Mouse (Mus musculus) G1E-ER4 (cell line): ENCODE data around the gene Cpne6. TPM values are rescaled to one million over a fixed set of nuclear protein-coding genes. Genes with fewer than 3 reads are reported as not detected.

ENCODE experiments used
- GATA1 ChIP-seq: IDR thresholded peaks from one replicate; pipeline ENCODE4 v1.8.0; 2012; ENCODE audit warnings: low read length, inconsistent platforms
- polyA plus RNA-seq: library from polyadenylated mRNA; stranded (reverse); fragments of >175 nt; gene quantifications from 2 replicates; pipeline ENCODE4 v1.2.3, GENCODE M21; 2012

Gene Cpne6
- polyA plus RNA-seq, 1 experiment, result not detected

- TF ChIP-seq GATA1, result no peak
These were observed 17.7 kb downstream of the Cpne6 start for GRCm38 (mm10) chr14:55527940-55528339.

- TF ChIP-seq GATA1, result no peak
These were observed 26.0 kb downstream of the Cpne6 start for GRCm38 (mm10) chr14:55536116-55536745.

GRCm38 (mm10) chr14:55540067-55540786 lies 30.0 kb downstream of the Cpne6 start, which contains the start of gene Pck2:
TSS of gene Pck2 (plus strand) at chr14:55540266.
- no peak for TF ChIP-seq GATA1

GRCm38 (mm10) chr14:55540787-55541321 lies 30.6 kb downstream of the Cpne6 start:
- TF ChIP-seq GATA1, result no peak

GRCm38 (mm10) chr14:55542268-55542667 lies 32.0 kb downstream of the Cpne6 start:
- TF ChIP-seq GATA1, result no peak

- TF ChIP-seq GATA1, result no peak
These were observed 34.1 kb downstream of the Cpne6 start for GRCm38 (mm10) chr14:55544334-55544733.

GRCm38 (mm10) chr14:55550191-55550590 lies 39.9 kb downstream of the Cpne6 start:
- no peak for TF ChIP-seq GATA1

GRCm38 (mm10) chr14:55551347-55551746 lies 41.1 kb downstream of the Cpne6 start:
- no peak for TF ChIP-seq GATA1

- TF ChIP-seq GATA1, result no peak
These were observed 41.5 kb downstream of the Cpne6 start for GRCm38 (mm10) chr14:55551794-55552193.

- no peak for TF ChIP-seq GATA1
These were observed 44.4 kb downstream of the Cpne6 start for GRCm38 (mm10) chr14:55554635-55555034.

GRCm38 (mm10) chr14:55555788-55556187 lies 45.5 kb downstream of the Cpne6 start:
- TF ChIP-seq GATA1, result no peak

- no peak for TF ChIP-seq GATA1
These were observed 46.8 kb downstream of the Cpne6 start for GRCm38 (mm10) chr14:55557003-55557402.

GRCm38 (mm10) chr14:55557587-55557986 lies 47.3 kb downstream of the Cpne6 start:
- TF ChIP-seq GATA1, result no peak

- TF ChIP-seq GATA1, result peak; percentile 76
These were observed 48.6 kb downstream of the Cpne6 start for GRCm38 (mm10) chr14:55558740-55559448.

GRCm38 (mm10) chr14:55559799-55560201 lies 49.6 kb downstream of the Cpne6 start, which contains the start of gene Dcaf11:
TSS of gene Dcaf11 (plus strand) at chr14:55560006.
- no peak for TF ChIP-seq GATA1
